Mouse (Mus musculus) spleen, adult 2 months (tissue): ENCODE results near the gene Abr. TPM values are rescaled to one million over a fixed set of nuclear protein-coding genes. Genes with fewer than 3 reads are reported as not detected.

Experiments used
- DNase-seq, 2 experiments: peaks; one replicate each; pipeline versions ENCODE4 v3.0.0 to v3.0.0-alpha.2; 2012 to 2021; ENCODE audit warnings: low spot score in 2 of 2, low read depth in 1 of 2
- H3K27ac ChIP-seq: fragments of 200-500 bp; 2 replicates; pipeline ENCODE4 v1.5.1; 2012; ENCODE audit warnings: low read length, inconsistent platforms; ENCODE audit not compliant: insufficient read depth
- H3K27me3 ChIP-seq: fragments of 200-500 bp; 2 replicates; pipeline ENCODE4 v1.6.1; 2012; ENCODE audit warnings: mild to moderate bottlenecking, moderate library complexity, low read length, inconsistent platforms; ENCODE audit not compliant: control insufficient read depth, insufficient read depth
- H3K36me3 ChIP-seq: fragments of 200-500 bp; 2 replicates; pipeline ENCODE4 v1.6.1; 2012; ENCODE audit warnings: mild to moderate bottlenecking, low read length, inconsistent platforms; ENCODE audit not compliant: control insufficient read depth, insufficient read depth
- H3K4me1 ChIP-seq: fragments of 200-500 bp; 2 replicates; pipeline ENCODE4 v1.6.1; 2011; ENCODE audit warnings: inconsistent platforms; ENCODE audit not compliant: control insufficient read depth, insufficient read depth, insufficient read length
- H3K4me3 ChIP-seq: fragments of 200-500 bp; 2 replicates; pipeline ENCODE4 v1.5.1; 2011; ENCODE audit warnings: mild to moderate bottlenecking, inconsistent platforms; ENCODE audit not compliant: insufficient read depth, insufficient read length; ENCODE audit errors: extremely low read depth
- CTCF ChIP-seq: fragments of 200-500 bp; IDR thresholded peaks from 2 replicates; pipeline ENCODE4 v1.5.1; 2011; ENCODE audit warnings: mild to moderate bottlenecking, inconsistent platforms; ENCODE audit not compliant: insufficient read depth, insufficient read length, insufficient replicate concordance; ENCODE audit errors: extremely low read depth
- POLR2A ChIP-seq: fragments of 200-500 bp; IDR thresholded peaks from 2 replicates; pipeline ENCODE4 v1.6.1; 2011; ENCODE audit warnings: low read depth, low read length, inconsistent platforms
- WGBS: fragments of 180-500 bp; shearing (Covaris S2); methylation state at CpG from one replicate; pipeline ENCODE4 v1.1.7; 2018; 5-methylcytosine and 5-hydroxymethylcytosine counted together
- polyA plus RNA-seq: library from polyadenylated mRNA; depleted of rRNA; stranded (reverse); fragments of >200 nt; gene quantifications from 2 replicates; pipeline ENCODE4 v1.2.3, GENCODE M21; 2012

The Abr gene
- polyA plus RNA-seq, 1 experiment: 37.2 TPM

DNA sequence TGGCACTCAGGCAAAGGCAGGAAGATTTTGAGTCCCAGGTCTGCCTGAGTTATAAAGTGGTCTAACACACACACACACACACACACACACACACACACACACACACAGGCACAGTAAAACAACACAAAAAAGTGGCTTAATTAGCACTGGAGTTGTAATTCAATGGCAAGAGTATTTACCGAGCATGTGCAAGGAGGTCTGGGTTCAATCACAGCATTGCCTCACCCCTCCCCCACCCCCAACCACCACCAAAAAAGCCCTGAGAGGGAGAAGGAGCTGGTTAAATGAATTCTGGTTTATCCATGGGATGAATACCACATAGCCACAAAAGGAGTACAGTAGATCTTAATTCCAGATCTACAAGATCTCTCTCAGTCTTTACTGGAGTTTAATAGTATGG lies 122.1 kb downstream of the Abr start:
- H3K4me3 ChIP-seq: no peak overlapping the region
- 65% methylated on average over 1 of the region's 1 CpGs for WGBS
- DNase-seq: no peak
- H3K36me3 ChIP-seq: no peaks in the 10 kb centered on the region
- TF ChIP-seq POLR2A (no peak), CTCF (no peak)
- no peak overlapping the region for H3K27ac ChIP-seq
- no peaks in the 10 kb centered on the region for H3K27me3 ChIP-seq
- H3K4me1 ChIP-seq: peaks cover 7% of the 10 kb centered on the region; the same call in 1 of the 2 replicates

DNA sequence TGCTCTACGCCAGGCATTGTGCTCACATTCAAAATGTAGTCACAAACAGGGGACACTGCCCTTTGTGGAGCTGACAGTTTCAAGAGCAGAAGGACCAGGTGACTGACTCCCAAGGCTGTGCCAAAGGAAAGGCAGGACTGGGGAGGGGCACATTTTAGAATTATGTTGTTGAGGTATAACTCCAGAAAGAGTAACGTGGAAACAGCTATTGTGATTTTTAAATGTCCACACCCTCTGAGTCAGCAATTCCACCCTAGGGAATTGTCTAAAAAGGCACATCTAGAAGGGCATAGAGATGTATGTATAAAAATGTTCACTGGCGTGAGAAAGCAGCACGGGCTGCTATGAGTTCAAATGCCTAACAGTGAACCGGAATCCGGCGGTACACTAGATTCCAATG lies 122.5 kb downstream of the Abr start:
- WGBS: 84% methylated on average over 7 of the region's 7 CpGs

DNA sequence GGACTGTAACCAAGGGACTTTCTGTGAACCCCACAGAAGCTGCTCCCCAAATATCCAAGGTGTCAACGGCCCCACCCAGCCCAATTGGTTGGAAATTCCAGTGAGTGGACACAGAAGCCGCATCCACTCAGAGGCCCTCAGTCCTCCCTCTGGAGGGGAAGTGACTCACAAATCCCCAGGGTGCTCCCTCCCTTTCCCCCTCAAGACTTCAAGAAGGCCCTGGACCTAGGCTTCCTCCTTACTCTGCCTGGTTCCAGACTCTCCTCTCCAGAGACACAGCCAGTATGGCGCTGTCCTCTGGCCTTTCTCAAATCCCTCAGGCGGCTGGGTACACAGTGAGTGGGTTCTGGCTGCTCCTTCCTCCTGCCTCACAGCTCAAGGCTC lies 124.4 kb downstream of the Abr start:
- 40% methylated on average over 4 of the region's 4 CpGs for WGBS
- H3K4me1 ChIP-seq: peaks cover 16% of the 10 kb centered on the region; the same call in 1 of the 2 replicates

More for the DNA sequence above, 122.5 kb downstream of the Abr start:
- H3K27ac ChIP-seq: no peak overlapping the region
- H3K4me1 ChIP-seq: peaks cover 7% of the 10 kb centered on the region; the same call in 1 of the 2 replicates
- H3K36me3 ChIP-seq: no peaks in the 10 kb centered on the region
- TF ChIP-seq POLR2A (no peak), CTCF (no peak)
- no peaks in the 10 kb centered on the region for H3K27me3 ChIP-seq
- H3K4me3 ChIP-seq: no peak overlapping the region
- DNase-seq: no peak

DNA sequence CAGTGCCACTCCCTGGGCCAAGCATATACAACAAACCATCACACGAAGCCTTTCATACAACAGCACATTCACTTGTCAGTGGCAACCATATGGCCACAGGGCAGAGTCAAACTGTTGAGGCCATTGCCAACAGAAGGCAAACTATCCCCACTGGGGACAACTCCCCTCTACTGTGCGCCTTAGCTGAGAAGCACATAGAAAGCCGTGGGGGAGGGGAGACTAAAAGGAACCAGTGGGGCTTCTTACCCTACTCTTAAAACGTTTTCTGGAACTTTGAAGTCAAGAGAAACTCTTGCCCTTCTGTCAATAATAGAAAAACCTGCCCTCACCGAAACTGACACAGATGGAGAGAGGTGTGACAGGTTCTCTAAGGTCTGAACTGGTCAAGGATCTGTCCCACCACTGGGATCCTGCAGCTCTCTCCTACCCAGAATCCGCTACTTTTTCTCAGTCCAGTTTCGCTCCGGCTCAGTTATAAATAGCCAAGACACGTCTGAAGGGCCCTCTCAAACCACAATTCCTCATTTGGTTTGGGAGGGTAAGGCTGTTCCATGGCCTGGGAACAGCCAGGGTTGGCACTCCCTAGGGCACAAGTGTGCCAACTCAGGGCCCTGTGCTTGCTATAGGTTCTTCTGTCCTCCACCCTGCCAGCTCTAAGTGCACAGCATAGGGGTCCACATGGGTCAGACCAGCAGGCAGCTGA lies 124.9 kb downstream of the Abr start:
- Histone ChIP-seq H3K27me3 (no peaks in the 10 kb centered on the region), H3K4me3 (no peak overlapping the region), H3K27ac (no peak overlapping the region), H3K36me3 (no peaks in the 10 kb centered on the region), H3K4me1 (peaks cover 16% of the 10 kb centered on the region; the same call in 1 of the 2 replicates)
- TF ChIP-seq POLR2A: no peak
- no peak for TF ChIP-seq CTCF
- no peak for DNase-seq
- 50% methylated on average over 9 of the region's 9 CpGs for WGBS

More for the DNA sequence above, 124.4 kb downstream of the Abr start:
- DNase-seq: no peak
- H3K36me3 ChIP-seq: no peaks in the 10 kb centered on the region
- no peak for TF ChIP-seq POLR2A
- TF ChIP-seq CTCF: no peak
- no peaks in the 10 kb centered on the region for H3K27me3 ChIP-seq
- peak overlapping the region; percentile 25; the same call in 1 of the 2 replicates for H3K27ac ChIP-seq
- no peak overlapping the region for H3K4me3 ChIP-seq

DNA sequence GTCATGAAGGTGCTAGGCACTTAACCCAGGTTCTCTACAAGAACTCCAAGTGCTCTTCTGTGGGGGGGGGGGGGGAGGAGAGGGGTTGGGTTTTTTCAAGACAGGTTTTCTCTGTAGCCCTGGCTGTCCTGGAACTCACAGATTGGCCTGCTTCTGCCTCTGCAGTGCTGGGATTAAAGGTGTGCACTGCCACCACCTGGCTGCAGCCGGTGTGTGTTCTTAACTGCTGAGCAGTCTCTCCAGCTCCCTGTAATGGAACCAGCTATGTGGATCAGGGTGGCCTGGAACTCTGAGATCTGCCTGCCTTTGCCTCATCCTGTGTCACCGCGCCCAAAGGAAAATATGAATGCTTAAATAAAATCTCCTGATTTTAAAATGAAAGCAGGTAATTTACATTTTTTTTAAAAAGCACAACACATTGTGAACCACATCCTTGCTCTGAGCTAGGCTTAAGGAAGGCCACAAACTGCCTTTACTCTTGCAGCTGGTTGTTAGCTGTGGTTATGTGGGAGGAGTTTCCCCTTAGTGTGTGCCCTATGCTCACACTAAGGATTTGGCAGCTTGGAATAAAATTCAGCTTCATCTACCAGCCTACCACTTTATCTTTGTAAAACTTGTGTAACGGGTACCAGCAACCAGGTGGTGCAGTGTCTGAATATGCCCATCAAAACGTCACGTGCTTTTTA lies 125.9 kb downstream of the Abr start:
- 27% methylated on average over 6 of the region's 6 CpGs for WGBS
- Histone ChIP-seq H3K27me3 (no peaks in the 10 kb centered on the region), H3K27ac (no peak overlapping the region), H3K4me3 (no peak overlapping the region), H3K4me1 (peaks cover 16% of the 10 kb centered on the region; the same call in 1 of the 2 replicates), H3K36me3 (no peaks in the 10 kb centered on the region)
- peak; percentile 41 to 66 for DNase-seq
- TF ChIP-seq POLR2A (no peak), CTCF (peak; percentile 76; the same call in 1 of the 2 replicates)

DNA sequence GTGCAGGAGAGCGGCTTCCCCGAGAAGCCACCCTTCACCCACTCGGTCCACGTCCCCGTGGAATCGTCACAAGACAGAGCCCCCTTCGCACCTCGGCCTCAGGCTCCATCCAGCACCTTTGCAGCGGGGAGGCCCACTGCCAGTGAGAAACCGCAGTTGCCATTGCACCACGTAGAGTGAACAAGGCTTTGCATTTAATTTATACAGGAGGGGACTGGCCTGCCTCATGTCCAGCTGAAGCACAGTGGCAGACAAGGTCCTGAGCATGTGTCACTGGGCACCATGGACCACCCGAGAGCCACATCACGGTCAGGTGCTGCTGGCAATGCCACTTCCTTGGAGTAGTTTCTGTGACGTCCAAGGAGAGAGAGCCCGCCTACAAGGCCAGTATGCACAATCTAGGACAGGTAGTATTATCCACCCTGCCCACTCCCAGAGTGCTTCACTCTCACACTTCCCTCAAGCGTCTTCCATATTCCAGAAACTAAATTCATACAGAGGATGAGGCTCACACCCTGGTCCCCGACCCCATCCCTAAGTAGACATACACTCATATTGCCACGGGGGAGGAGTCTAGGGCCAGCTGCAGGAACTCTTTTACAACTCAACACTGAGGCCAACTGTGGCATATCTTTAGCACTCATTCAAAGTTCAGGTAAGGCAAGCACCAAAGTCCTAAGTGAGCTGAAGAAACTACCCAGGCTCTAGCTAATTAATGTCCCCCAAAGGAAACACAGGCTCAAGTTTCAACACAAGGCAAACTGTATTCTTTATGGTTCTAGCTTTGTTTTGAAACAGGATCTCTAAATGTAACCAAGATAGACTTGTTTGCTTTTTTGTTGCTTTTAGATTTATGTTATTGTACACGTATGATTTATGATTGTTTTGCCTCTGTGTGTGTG lies 126.7 kb downstream of the Abr start:
- TF ChIP-seq POLR2A (no peak), CTCF (no peak)
- Histone ChIP-seq H3K4me1 (peaks cover 16% of the 10 kb centered on the region; the same call in 1 of the 2 replicates), H3K4me3 (peak overlapping the region; percentile 88), H3K27ac (peak overlapping the region; percentile 90), H3K27me3 (no peaks in the 10 kb centered on the region), H3K36me3 (no peaks in the 10 kb centered on the region)
- peak in 1 of 2 experiments; percentile 29 for DNase-seq
- 7% methylated on average over 19 of the region's 19 CpGs for WGBS
